25 mouse cellular contexts compared by ENCODE assay signal in the genomic region with DNA sequence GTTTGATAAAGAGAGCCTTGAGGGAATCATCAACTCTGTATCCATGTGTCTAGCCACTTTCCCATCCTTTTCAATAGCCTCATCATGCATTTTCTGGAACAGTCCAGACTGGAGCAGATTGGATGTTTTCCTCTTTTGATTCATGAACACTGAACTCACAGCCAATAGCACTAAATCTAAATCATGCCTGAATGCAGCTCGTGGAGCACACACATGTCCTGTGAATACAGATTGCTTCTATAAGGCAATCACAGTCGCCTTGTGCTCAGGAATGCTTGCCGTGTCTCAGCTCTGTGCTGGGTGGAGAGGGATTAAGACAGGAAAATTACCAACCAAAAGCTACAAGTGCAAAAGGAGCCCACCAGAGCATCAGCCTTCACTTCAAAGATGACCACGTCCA.
"Had no signal": no experiment of that assay in that cellular context is flagged by ENCODE, and none has a peak within 500 bp of the region (broad histone marks: within the 10 kb centered on the region; RNA-seq: fewer than 3 reads in every experiment).

No protein-coding gene starts in this region.

- H3K36me3 ChIP-seq: kidney, embryonic 15.5 days; limb, embryonic 10.5 days; limb, embryonic 13.5 days; liver, embryonic 12.5 days; liver, embryonic 15.5 days; lung, embryonic 15.5 days; midbrain, embryonic 10.5 days; midbrain, embryonic 13.5 days; neural tube, embryonic 13.5 days had no signal

- H3K27ac ChIP-seq: kidney, embryonic 15.5 days; layer of hippocampus, adult 2 months; limb, embryonic 10.5 days; limb, embryonic 13.5 days; liver, embryonic 12.5 days; liver, embryonic 15.5 days; lung, embryonic 15.5 days; midbrain, embryonic 10.5 days; midbrain, embryonic 13.5 days; neural tube, embryonic 13.5 days; stomach, postnatal 0 days had no signal

- H3K9ac ChIP-seq: kidney, embryonic 15.5 days; limb, embryonic 13.5 days; liver, embryonic 12.5 days; liver, embryonic 15.5 days; lung, embryonic 15.5 days; midbrain, embryonic 13.5 days; neural tube, embryonic 13.5 days had no signal

- H3K4me3 ChIP-seq: kidney, embryonic 15.5 days; layer of hippocampus, adult 2 months; limb, embryonic 10.5 days; limb, embryonic 13.5 days; liver, embryonic 12.5 days; liver, embryonic 15.5 days; lung, embryonic 15.5 days; megakaryocyte, embryonic 14.5 days; midbrain, embryonic 10.5 days; midbrain, embryonic 13.5 days; neural tube, embryonic 13.5 days had no signal

- H3K4me1 ChIP-seq: kidney, embryonic 15.5 days; limb, embryonic 10.5 days; liver, embryonic 12.5 days; liver, embryonic 15.5 days; lung, embryonic 15.5 days; megakaryocyte, embryonic 14.5 days; midbrain, embryonic 10.5 days; midbrain, embryonic 13.5 days; neural tube, embryonic 13.5 days had no signal

- H3K9me3 ChIP-seq: kidney, embryonic 15.5 days; limb, embryonic 10.5 days; limb, embryonic 13.5 days; liver, embryonic 12.5 days; liver, embryonic 15.5 days; lung, embryonic 15.5 days; midbrain, embryonic 10.5 days; midbrain, embryonic 13.5 days; neural tube, embryonic 13.5 days had no signal

- DNase-seq: kidney, adult 11 months; kidney, adult 8-10 months; kidney, postnatal 14 days; layer of hippocampus, adult 9-11 months; liver; lung, adult 18-20 months; lung, postnatal 10 days; lung, postnatal 36 days; right cerebral cortex, adult 18-20 months; right cerebral cortex, postnatal 14 days; right cerebral cortex, postnatal 4 days; thymus, adult 18-20 months; thymus, postnatal 36 days had no signal

- ATAC-seq: liver, embryonic 12.5 days; midbrain, embryonic 13.5 days had no signal

- H3K27me3 ChIP-seq: kidney, embryonic 15.5 days; limb, embryonic 13.5 days; liver, embryonic 12.5 days; liver, embryonic 15.5 days; lung, embryonic 15.5 days; megakaryocyte, embryonic 14.5 days; midbrain, embryonic 13.5 days; neural tube, embryonic 13.5 days had no signal

- H3K4me2 ChIP-seq: kidney, embryonic 15.5 days; limb, embryonic 13.5 days; liver, embryonic 12.5 days; liver, embryonic 15.5 days; lung, embryonic 15.5 days; midbrain, embryonic 13.5 days; neural tube, embryonic 13.5 days had no signal
